Mouse (Mus musculus): ENCODE data around the gene Tsc22d1. TPM values are rescaled to one million over a fixed set of nuclear protein-coding genes. Genes with fewer than 3 reads are reported as not detected.

Tsc22d1 gene
- total and polyA plus RNA-seq, 3 experiments, result 0.25 to 1.3 (median 0.69) TPM

DNA sequence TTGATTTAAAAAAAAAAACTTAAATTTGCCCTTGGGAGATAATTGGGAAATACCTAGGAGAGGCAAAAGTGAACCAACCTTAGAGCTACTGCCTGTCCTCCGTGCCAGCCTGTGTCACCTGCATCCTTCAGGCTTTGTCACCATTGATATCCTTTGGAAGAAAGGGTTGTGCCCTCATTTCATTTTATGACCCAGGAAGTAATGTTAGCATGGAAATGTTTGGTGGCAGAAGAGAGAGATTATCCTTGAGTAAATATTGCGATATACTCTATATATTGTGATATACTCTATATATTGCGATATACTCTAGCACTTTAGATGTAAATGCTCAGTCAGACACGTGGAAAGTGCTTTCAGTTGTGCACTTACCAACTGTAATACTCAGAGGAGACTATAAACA lies 6.4 kb downstream of the Tsc22d1 start:
- Histone ChIP-seq H3K36me3 (replicated peaks in 1 of 2; ENCODE audit: control insufficient read depth in 1 of 2, insufficient read depth in 1 of 2, low read length in 1 of 2) (no peaks in the 10 kb centered on the region), H3K9ac (ENCODE audit: insufficient read depth, low read depth) (no peak overlapping the region), H3K4me1 (ENCODE audit: control insufficient read depth in 1 of 2, insufficient read depth in 2 of 2) (no peaks in the 10 kb centered on the region), H3K4me2 (ENCODE audit: insufficient read depth, low read depth, poor library complexity, severe bottlenecking) (no peak overlapping the region), H3K27me3 (replicated peaks) (no peaks in the 10 kb centered on the region), H3K27ac (ENCODE audit: insufficient read depth, low read depth) (no peak overlapping the region), H3K9me3 (replicated peaks; ENCODE audit: low read length) (peaks cover 2% of the 10 kb centered on the region), H3K79me2 (replicated peaks; ENCODE audit: control insufficient read depth, extremely low read depth, insufficient read depth, poor library complexity, severe bottlenecking) (no peaks in the 10 kb centered on the region), H3K4me3 (replicated peaks in 1 of 3; ENCODE audit: low read depth in 2 of 3, low read length in 2 of 3, poor library complexity in 1 of 3) (no peak overlapping the region)
- dilution Hi-C loops (cut with MboI; ENCODE audit: extremely low pct_ligation_motif_present, extremely low pct_unique_long_range_greater_than_20kb, low sequenced_read_pairs), result no loop called here
- in situ Hi-C loops (cut with MboI; ENCODE audit: low pct_ligation_motif_present, low pct_unique_long_range_greater_than_20kb, low sequenced_read_pairs), result no loop called here
- no peak for DNase-seq (ENCODE audit: extremely low read depth)
- no peak for TF ChIP-seq CTCF (conservative IDR thresholded peaks at IDR 0.05 in 1 of 2, IDR thresholded peaks at IDR 0.05 in 1 of 2; ENCODE audit: low read depth in 2 of 2, low read length in 2 of 2)

DNA sequence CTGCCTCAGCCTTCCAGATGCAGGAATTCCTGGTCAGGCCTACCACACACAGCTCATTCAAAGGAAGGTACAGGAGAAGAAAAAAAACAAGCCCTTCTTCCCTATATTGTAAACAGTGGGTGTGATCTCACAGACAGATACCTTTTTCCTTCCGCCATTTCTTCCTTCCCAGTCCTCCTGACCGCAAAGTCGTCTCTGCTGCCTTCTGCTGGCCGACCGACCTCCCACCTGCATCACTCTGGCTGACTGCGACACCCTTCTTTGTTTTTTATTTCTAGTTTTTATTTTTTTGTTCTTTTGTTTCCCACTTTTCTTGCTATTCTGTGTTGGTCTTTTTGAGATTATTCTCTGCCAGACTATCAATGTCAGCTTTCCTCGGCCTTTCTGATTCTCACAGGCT lies 10.7 kb downstream of the Tsc22d1 start:
- Histone ChIP-seq H3K27ac (ENCODE audit: insufficient read depth, low read depth) (no peak overlapping the region), H3K79me2 (replicated peaks; ENCODE audit: control insufficient read depth, extremely low read depth, insufficient read depth, poor library complexity, severe bottlenecking) (no peaks in the 10 kb centered on the region), H3K4me3 (replicated peaks in 1 of 3; ENCODE audit: low read depth in 2 of 3, low read length in 2 of 3, poor library complexity in 1 of 3) (no peak overlapping the region), H3K4me2 (ENCODE audit: insufficient read depth, low read depth, poor library complexity, severe bottlenecking) (no peak overlapping the region), H3K27me3 (replicated peaks) (no peaks in the 10 kb centered on the region), H3K9me3 (replicated peaks; ENCODE audit: low read length) (no peaks in the 10 kb centered on the region), H3K9ac (ENCODE audit: insufficient read depth, low read depth) (no peak overlapping the region), H3K4me1 (ENCODE audit: control insufficient read depth in 1 of 2, insufficient read depth in 2 of 2) (no peaks in the 10 kb centered on the region), H3K36me3 (replicated peaks in 1 of 2; ENCODE audit: control insufficient read depth in 1 of 2, insufficient read depth in 1 of 2, low read length in 1 of 2) (no peaks in the 10 kb centered on the region)
- in situ Hi-C loops (cut with MboI; ENCODE audit: low pct_ligation_motif_present, low pct_unique_long_range_greater_than_20kb, low sequenced_read_pairs) (no loop called here), dilution Hi-C loops (cut with MboI; ENCODE audit: extremely low pct_ligation_motif_present, extremely low pct_unique_long_range_greater_than_20kb, low sequenced_read_pairs) (no loop called here)
- TF ChIP-seq ZKSCAN1 (IDR thresholded peaks at IDR 0.05; ENCODE audit: borderline replicate concordance, low read depth, low read length), result no peak
- TF ChIP-seq CTCF (conservative IDR thresholded peaks at IDR 0.05 in 1 of 2, IDR thresholded peaks at IDR 0.05 in 1 of 2; ENCODE audit: low read depth in 2 of 2, low read length in 2 of 2), result peak in 1 of 2 experiments; percentile 23; a peak in 2 of 4 replicates
- no peak for TF ChIP-seq GABPA (IDR thresholded peaks at IDR 0.05; ENCODE audit: insufficient replicate concordance, low read depth, low read length)
- no peak for TF ChIP-seq EP300 (IDR thresholded peaks at IDR 0.05; ENCODE audit: low read length)
- no peak for DNase-seq (ENCODE audit: extremely low read depth)

DNA sequence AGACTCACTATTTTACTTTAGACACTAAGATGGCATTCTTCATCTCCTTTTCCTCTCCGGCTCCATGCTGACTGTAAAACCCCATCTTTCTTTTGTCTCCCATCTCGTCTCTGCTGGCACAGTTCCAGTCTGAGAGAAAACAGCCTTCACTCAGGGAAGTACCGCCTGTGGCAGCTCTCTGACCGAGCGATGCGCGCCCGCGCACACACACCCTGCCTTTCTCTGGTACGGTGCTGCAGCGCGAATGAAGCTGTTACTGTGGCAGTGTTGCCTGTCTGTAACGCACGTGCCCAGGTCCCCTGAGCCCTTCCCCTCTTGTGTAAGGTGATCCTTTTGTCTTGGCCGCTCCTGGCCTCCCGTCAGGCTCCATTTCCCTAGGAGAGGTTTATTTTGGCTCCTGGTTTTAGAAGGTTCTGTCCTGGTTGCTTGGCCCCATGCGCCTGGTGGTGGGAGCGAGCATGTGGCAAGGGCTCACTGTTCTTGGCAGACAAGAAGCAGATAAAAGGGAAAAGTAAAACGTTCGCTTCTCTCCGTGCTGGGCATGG lies 11.3 kb downstream of the Tsc22d1 start:
- in situ Hi-C loops (cut with MboI; ENCODE audit: low pct_ligation_motif_present, low pct_unique_long_range_greater_than_20kb, low sequenced_read_pairs) (no loop called here), dilution Hi-C loops (cut with MboI; ENCODE audit: extremely low pct_ligation_motif_present, extremely low pct_unique_long_range_greater_than_20kb, low sequenced_read_pairs) (no loop called here)
- no peak for DNase-seq (ENCODE audit: extremely low read depth)
- no peaks in the 10 kb centered on the region for H3K4me1 ChIP-seq (ENCODE audit: control insufficient read depth in 1 of 2, insufficient read depth in 2 of 2)
- no peaks in the 10 kb centered on the region for H3K27me3 ChIP-seq (replicated peaks)
- H3K27ac ChIP-seq (ENCODE audit: insufficient read depth, low read depth), result no peak overlapping the region
- H3K4me2 ChIP-seq (ENCODE audit: insufficient read depth, low read depth, poor library complexity, severe bottlenecking), result no peak overlapping the region
- H3K9ac ChIP-seq (ENCODE audit: insufficient read depth, low read depth), result no peak overlapping the region
- no peaks in the 10 kb centered on the region for H3K79me2 ChIP-seq (replicated peaks; ENCODE audit: control insufficient read depth, extremely low read depth, insufficient read depth, poor library complexity, severe bottlenecking)
- H3K9me3 ChIP-seq (replicated peaks; ENCODE audit: low read length), result no peaks in the 10 kb centered on the region
- H3K4me3 ChIP-seq (replicated peaks in 1 of 3; ENCODE audit: low read depth in 2 of 3, low read length in 2 of 3, poor library complexity in 1 of 3), result no peak overlapping the region
- TF ChIP-seq UBTF (IDR thresholded peaks at IDR 0.05; ENCODE audit: low read depth, low read length), result no peak
- TF ChIP-seq ETS1 (conservative IDR thresholded peaks at IDR 0.05; ENCODE audit: low read depth, low read length), result no peak
- no peak for TF ChIP-seq POLR2A (IDR thresholded peaks at IDR 0.05; ENCODE audit: low read depth, low read length)
- TF ChIP-seq MAX (IDR thresholded peaks at IDR 0.05; ENCODE audit: low read length), result no peak
- TF ChIP-seq PAX5 (IDR thresholded peaks at IDR 0.05; ENCODE audit: low read length), result no peak
- no peak for TF ChIP-seq NELFE (IDR thresholded peaks at IDR 0.05; ENCODE audit: low read depth, low read length)
- no peak for TF ChIP-seq MAZ (IDR thresholded peaks at IDR 0.05; ENCODE audit: low read depth, low read length)
- TF ChIP-seq EP300 (IDR thresholded peaks at IDR 0.05; ENCODE audit: low read length), result no peak
- no peak for TF ChIP-seq POLR2AphosphoS2 (IDR thresholded peaks at IDR 0.05; ENCODE audit: low read depth, low read length)
- TF ChIP-seq MXI1 (IDR thresholded peaks at IDR 0.05; ENCODE audit: low read depth, low read length), result no peak
- TF ChIP-seq ELF1 (IDR thresholded peaks at IDR 0.05; ENCODE audit: low read depth, low read length), result no peak
- no peaks in the 10 kb centered on the region for H3K36me3 ChIP-seq (replicated peaks in 1 of 2; ENCODE audit: control insufficient read depth in 1 of 2, insufficient read depth in 1 of 2, low read length in 1 of 2)
